Mouse (Mus musculus) testis, adult 2 months (tissue): Measurements from ENCODE around the gene Gm11168.
"Not testable (repeated sequence)": the region's sequence is repeated elsewhere in the genome, so short reads cannot be mapped to it uniquely, and the experiment has no call there.

Experiments used
- CTCF ChIP-seq: fragments of 200-500 bp; IDR thresholded peaks from 2 replicates; pipeline ENCODE4 v1.5.1; 2012; ENCODE audit warnings: low read depth, mild to moderate bottlenecking, inconsistent platforms, low read length, moderate library complexity; ENCODE audit not compliant: control insufficient read depth, insufficient read depth, insufficient replicate concordance
- POLR2A ChIP-seq: fragments of 200-500 bp; IDR thresholded peaks from 2 replicates; pipeline ENCODE4 v1.6.1; 2012; ENCODE audit warnings: low read depth, mild to moderate bottlenecking, inconsistent platforms, low read length, moderate library complexity; ENCODE audit not compliant: control insufficient read depth

DNA sequence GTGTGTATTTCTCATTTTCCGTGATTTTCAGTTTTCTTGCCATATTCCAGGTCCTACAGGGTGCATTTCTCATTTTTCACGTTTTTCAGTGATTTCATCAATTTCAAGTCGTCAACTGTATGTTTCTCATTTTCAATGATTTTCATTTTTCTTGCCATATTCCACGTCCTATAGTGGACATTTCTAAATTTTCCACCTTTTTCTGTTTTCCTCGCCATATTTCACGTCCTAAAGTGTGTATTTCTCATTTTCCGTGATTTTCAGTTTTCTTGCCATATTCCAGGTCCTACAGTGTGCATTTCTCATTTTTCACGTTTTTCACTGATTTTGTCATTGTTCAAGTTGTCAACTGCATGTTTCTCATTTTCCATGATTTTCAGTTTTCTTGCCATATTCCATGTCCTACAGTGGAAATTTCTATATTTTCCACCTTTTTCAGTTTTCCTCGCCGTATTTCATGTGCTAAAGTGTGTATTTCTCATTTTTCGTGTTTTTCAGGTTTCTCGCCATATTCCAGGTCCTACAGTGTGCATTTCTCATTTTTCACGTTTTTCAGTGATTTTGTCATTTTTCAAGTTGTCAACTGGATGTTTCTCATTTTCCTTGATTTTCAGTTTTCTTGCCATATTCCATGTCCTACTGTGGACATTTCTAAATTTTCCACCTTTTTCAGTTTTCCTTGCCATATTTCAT, 19.3 kb downstream of the Gm11168 start:
- TF ChIP-seq POLR2A, CTCF: not testable (repeated sequence)
